In the genomic region with DNA sequence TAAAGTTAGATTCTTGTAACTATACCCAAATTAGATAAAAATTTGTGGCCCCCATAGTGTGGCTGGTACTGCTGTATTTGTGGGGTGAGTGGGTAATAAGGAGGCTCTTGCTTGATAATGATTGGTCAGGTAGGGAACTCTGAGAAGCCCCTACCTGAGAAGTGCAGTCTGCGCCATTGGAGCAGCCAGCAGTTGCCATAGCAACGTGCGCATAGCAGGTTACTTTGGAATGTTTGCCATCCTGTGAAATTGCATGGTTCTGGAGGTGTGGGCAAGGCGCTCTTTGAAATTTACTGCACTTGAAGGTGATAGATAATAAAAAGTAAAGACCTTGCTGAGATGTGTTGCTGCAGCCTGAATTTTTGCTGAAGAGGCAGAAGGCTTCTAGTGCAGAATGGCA, we compare ENCODE assay signal across 19 mouse cellular contexts. TPM values are rescaled to one million over a fixed set of nuclear protein-coding genes. Genes with fewer than 3 reads are reported as not detected.
DNase-seq lines count a peak whose midpoint lies in the region; ATAC-seq and TF ChIP-seq lines count a peak whose summit lies in the region.
"Had no signal": no experiment of that assay in that cellular context is flagged by ENCODE, and none has a peak within 500 bp of the region (broad histone marks: within the 10 kb centered on the region; RNA-seq: fewer than 3 reads in every experiment).

No protein-coding gene starts in this region.

- no peaks in the 10 kb centered on the region for H3K9me3 ChIP-seq in forebrain, embryonic 14.5 days (replicated peaks; ENCODE audit: control insufficient read depth, low read length)
- H3K9me3 ChIP-seq in forebrain, embryonic 11.5 days (ENCODE audit: control insufficient read depth, low read length) = no peaks in the 10 kb centered on the region
- no peaks in the 10 kb centered on the region for H3K9me3 ChIP-seq in lung, embryonic 14.5 days (ENCODE audit: low read depth, low read length)
- H3K9me3 ChIP-seq in neural tube, embryonic 13.5 days = no peaks in the 10 kb centered on the region
- H3K9me3 ChIP-seq: G1E; heart, embryonic 13.5 days; hindbrain, embryonic 15.5 days had no signal

- no peak overlapping the region for H3K27ac ChIP-seq in forebrain, embryonic 14.5 days (ENCODE audit: low read depth, low read length)
- no peak overlapping the region for H3K27ac ChIP-seq in forebrain, embryonic 11.5 days (ENCODE audit: low read depth, low read length)
- no peak overlapping the region for H3K27ac ChIP-seq in lung, embryonic 14.5 days (ENCODE audit: low read depth)
- no peak overlapping the region; the same call in 1 of the 2 replicates for H3K27ac ChIP-seq in neural tube, embryonic 13.5 days (replicated peaks)
- H3K27ac ChIP-seq: heart, embryonic 13.5 days; hindbrain, embryonic 15.5 days; liver, embryonic 14.5 days; macrophage had no signal

- H3K4me3 ChIP-seq in forebrain, embryonic 14.5 days (ENCODE audit: low read depth, low read length) = no peak overlapping the region
- H3K4me3 ChIP-seq in forebrain, embryonic 11.5 days (ENCODE audit: low read depth, low read length) = no peak overlapping the region
- no peak overlapping the region for H3K4me3 ChIP-seq in lung, embryonic 14.5 days (ENCODE audit: low read depth, low read length)
- H3K4me3 ChIP-seq in neural tube, embryonic 13.5 days = no peak overlapping the region
- H3K4me3 ChIP-seq: heart, embryonic 13.5 days; hindbrain, embryonic 15.5 days had no signal

- ATAC-seq in forebrain, embryonic 14.5 days = no peak
- ATAC-seq in forebrain, embryonic 11.5 days (replicated peaks; ENCODE audit: low FRiP score) = no peak
- ATAC-seq in lung, embryonic 14.5 days (ENCODE audit: insufficient read depth) = peak; percentile 87
- peak; percentile 64; the same call in 1 of the 2 replicates for ATAC-seq in neural tube, embryonic 13.5 days (ENCODE audit: low read depth)
- ATAC-seq: CD4-positive, CD25-positive, alpha-beta regulatory T cell, adult 4 months had no signal

- WGBS in forebrain, embryonic 14.5 days = 87% methylated on average over 4 of the region's 4 CpGs
- 91% methylated on average over 4 of the region's 4 CpGs for WGBS in forebrain, embryonic 11.5 days
- WGBS in lung, embryonic 14.5 days = 64% methylated on average over 4 of the region's 4 CpGs
- 74% methylated on average over 4 of the region's 4 CpGs for WGBS in neural tube, embryonic 13.5 days

- H3K27me3 ChIP-seq in forebrain, embryonic 14.5 days (replicated peaks; ENCODE audit: control insufficient read depth, insufficient read depth, low read length) = no peaks in the 10 kb centered on the region
- no peaks in the 10 kb centered on the region for H3K27me3 ChIP-seq in forebrain, embryonic 11.5 days (ENCODE audit: control insufficient read depth, insufficient read depth, low read length)
- no peaks in the 10 kb centered on the region for H3K27me3 ChIP-seq in lung, embryonic 14.5 days (ENCODE audit: insufficient read depth, low read length)
- no peaks in the 10 kb centered on the region for H3K27me3 ChIP-seq in neural tube, embryonic 13.5 days
- H3K27me3 ChIP-seq: heart, embryonic 13.5 days; hindbrain, embryonic 15.5 days had no signal

- TF ChIP-seq CTCF in lung, embryonic 14.5 days (IDR thresholded peaks at IDR 0.05; ENCODE audit: low read depth) = no peak

- DNase-seq in forebrain, embryonic 14.5 days (ENCODE audit: low spot score) = peak; percentile 35
- no peak for DNase-seq in forebrain, embryonic 11.5 days (ENCODE audit: low spot score)
- peak; percentile 77 for DNase-seq in lung, embryonic 14.5 days
- no peak for DNase-seq in lung, postnatal 4 days
- DNase-seq in neural tube, embryonic 10.5 days (ENCODE audit: extremely low spot score, low spot score) = no peak
- no peak for DNase-seq in kidney, adult 18-20 months
- DNase-seq: adrenal gland, postnatal 36 days; cerebellum, adult 2 months; cerebellum, postnatal 36 days; kidney, adult 8-10 months; kidney, postnatal 14 days; thymus, postnatal 25 days had no signal

- no peak overlapping the region for H3K4me2 ChIP-seq in forebrain, embryonic 14.5 days (ENCODE audit: low read length)
- no peak overlapping the region for H3K4me2 ChIP-seq in forebrain, embryonic 11.5 days (ENCODE audit: low read depth, low read length, severe bottlenecking)
- no peak overlapping the region for H3K4me2 ChIP-seq in lung, embryonic 14.5 days
- no peak overlapping the region for H3K4me2 ChIP-seq in neural tube, embryonic 13.5 days
- H3K4me2 ChIP-seq: heart, embryonic 13.5 days; hindbrain, embryonic 15.5 days had no signal

- no peak overlapping the region for H3K9ac ChIP-seq in forebrain, embryonic 14.5 days (ENCODE audit: low read length)
- no peak overlapping the region for H3K9ac ChIP-seq in forebrain, embryonic 11.5 days (ENCODE audit: low read length)
- H3K9ac ChIP-seq in lung, embryonic 14.5 days = no peak overlapping the region
- H3K9ac ChIP-seq in neural tube, embryonic 13.5 days = no peak overlapping the region
- H3K9ac ChIP-seq: heart, embryonic 13.5 days; hindbrain, embryonic 15.5 days; liver, embryonic 14.5 days had no signal

- peaks cover 63% of the 10 kb centered on the region for H3K36me3 ChIP-seq in forebrain, embryonic 14.5 days (ENCODE audit: control insufficient read depth, insufficient read depth, low read length)
- peaks cover 23% of the 10 kb centered on the region for H3K36me3 ChIP-seq in forebrain, embryonic 11.5 days (ENCODE audit: control insufficient read depth, insufficient read depth, low read length)
- peaks cover 84% of the 10 kb centered on the region for H3K36me3 ChIP-seq in lung, embryonic 14.5 days (ENCODE audit: insufficient read depth)
- peaks cover 77% of the 10 kb centered on the region for H3K36me3 ChIP-seq in neural tube, embryonic 13.5 days

- no peaks in the 10 kb centered on the region for H3K4me1 ChIP-seq in forebrain, embryonic 14.5 days (ENCODE audit: control insufficient read depth, insufficient read depth, low read length)
- H3K4me1 ChIP-seq in forebrain, embryonic 11.5 days (replicated peaks; ENCODE audit: control insufficient read depth, insufficient read depth, low read length) = no peaks in the 10 kb centered on the region
- no peaks in the 10 kb centered on the region for H3K4me1 ChIP-seq in lung, embryonic 14.5 days (ENCODE audit: insufficient read depth)
- H3K4me1 ChIP-seq in neural tube, embryonic 13.5 days (replicated peaks) = no peaks in the 10 kb centered on the region
- H3K4me1 ChIP-seq: heart, embryonic 13.5 days had no signal

RNA-seq across cellular contexts. Expression of a gene that starts 35.6 kb away (rescaled TPM):
- 92.6 and 102 TPM in 2 replicates for polyA plus RNA-seq in forebrain, embryonic 14.5 days (2014; fragmentation: Nextera tagmentation; extraction: Ambion mirVana)
- polyA plus RNA-seq in forebrain, embryonic 11.5 days (2014; fragmentation: Nextera tagmentation; extraction: Ambion mirVana) = 123 and 124 TPM in 2 replicates
- 85.7 and 89.5 TPM in 2 replicates for polyA plus RNA-seq in lung, embryonic 14.5 days (2014; fragmentation: Nextera tagmentation; extraction: Ambion mirVana)
- 123 and 126 TPM in 2 replicates for polyA plus RNA-seq in neural tube, embryonic 13.5 days (2015; fragmentation: Nextera tagmentation; extraction: Ambion mirVana)

Comparison
In these comparisons a context has a peak if more than half of its experiments do, and no peak if none do; other contexts are left out.
1. DNase-seq: peak in forebrain, embryonic 14.5 days (single experiment) and lung, embryonic 14.5 days (single experiment); none in forebrain, embryonic 11.5 days (single experiment), lung, postnatal 4 days (0 of 2), neural tube, embryonic 10.5 days (single experiment) and kidney, adult 18-20 months (single experiment).
2. ATAC-seq: peak in lung, embryonic 14.5 days (single experiment) and neural tube, embryonic 13.5 days (single experiment); none in forebrain, embryonic 14.5 days (single experiment) and forebrain, embryonic 11.5 days (single experiment).